Mouse (Mus musculus): Measurements from ENCODE around the gene 1810065E05Rik. TPM values are rescaled to one million over a fixed set of nuclear protein-coding genes. Genes with fewer than 3 reads are reported as not detected.

The 1810065E05Rik gene
- not detected in 2 replicates for polyA plus RNA-seq (2012; rRNA removed)

GRCm38 (mm10) chr11:58420815-58421214 lies at the start of gene 1810065E05Rik:
TSS of gene 1810065E05Rik (plus strand) at chr11:58421111.

GRCm38 (mm10) chr11:58378763-58379278 lies 42.1 kb upstream of the 1810065E05Rik start, which contains the start of gene Lypd8:
TSS of gene Lypd8 (plus strand) at chr11:58379043.

GRCm38 (mm10) chr11:58432259-58432658 lies 11.3 kb downstream of the 1810065E05Rik start, which contains the start of gene Gm12253:
TSS of gene Gm12253 (plus strand) at chr11:58432559.

DNA sequence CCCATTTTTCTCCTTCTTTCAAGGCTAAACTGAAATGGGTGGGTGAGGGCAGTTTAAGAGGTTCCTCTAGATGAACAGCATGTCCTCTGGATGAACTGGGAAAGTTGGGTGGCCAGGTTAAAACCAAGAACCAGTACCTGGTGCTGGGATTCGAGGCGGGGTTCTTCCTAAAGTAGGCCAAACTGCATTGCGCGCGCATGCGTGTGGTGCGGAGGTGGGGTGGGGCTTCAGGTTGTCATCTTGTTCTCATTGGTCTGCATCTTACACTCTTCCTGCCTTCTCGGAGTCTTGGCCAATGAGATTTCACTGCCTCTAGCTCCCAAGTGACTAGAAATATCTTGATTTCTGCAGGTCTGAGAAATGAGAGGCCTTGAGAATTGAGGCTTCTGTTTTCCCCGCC lies 31.8 kb downstream of the 1810065E05Rik start, which contains the start of gene Lypd9:
Lypd9 (minus strand) TSS at position 165 of the 400 bp plus-strand sequence.

DNA sequence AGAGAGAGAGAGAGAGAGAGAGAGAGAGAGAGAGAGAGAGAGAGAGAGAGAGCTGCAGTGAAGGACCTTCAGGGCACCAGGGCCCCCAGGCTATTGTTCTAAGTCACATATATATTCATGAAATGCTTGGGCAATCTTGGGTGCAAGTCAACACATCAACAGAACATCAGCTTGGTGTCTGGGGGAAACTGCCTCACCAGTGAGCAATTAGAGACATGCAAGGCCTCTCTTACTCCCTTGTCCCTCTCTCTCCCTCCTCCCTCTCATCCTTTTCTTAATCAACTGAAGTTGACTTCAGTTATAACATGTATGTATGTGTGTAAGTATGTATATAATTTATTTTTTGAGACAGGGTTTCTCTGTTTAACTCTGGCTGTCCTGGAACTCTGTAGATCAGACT lies 41.3 kb downstream of the 1810065E05Rik start, which contains the start of gene Olfr30:
Olfr30 (minus strand) TSS at position 101 of the 400 bp plus-strand sequence.

Other genes starting within 250 kb of the 1810065E05Rik start
- 64.9 and 66.3 TPM in 2 replicates for gene Mrpl22, start 249.4 kb upstream of the 1810065E05Rik start, polyA plus RNA-seq (2012; rRNA removed)
- 43.5 and 49.2 TPM in 2 replicates for gene Igtp, start 221.6 kb upstream of the 1810065E05Rik start, polyA plus RNA-seq (2012; rRNA removed)
- gene Irgm2, start 221.5 kb upstream of the 1810065E05Rik start, polyA plus RNA-seq (2012; rRNA removed), result 19.0 and 22.2 TPM in 2 replicates
- 4.8 and 5.6 TPM in 2 replicates for gene 4930438A08Rik, start 146.3 kb upstream of the 1810065E05Rik start, polyA plus RNA-seq (2012; rRNA removed)
- gene Zfp692, start 114.0 kb upstream of the 1810065E05Rik start, polyA plus RNA-seq (2012; rRNA removed), result 11.8 and 14.3 TPM in 2 replicates
- gene Zfp672, start 90.8 kb upstream of the 1810065E05Rik start, polyA plus RNA-seq (2012; rRNA removed), result 16.4 and 17.9 TPM in 2 replicates
- 7.4 and 8.4 TPM in 2 replicates for gene Sh3bp5l, start 90.4 kb upstream of the 1810065E05Rik start, polyA plus RNA-seq (2012; rRNA removed)
- 0.41 and 0.99 TPM in 2 replicates for gene Lypd8, start 42.1 kb upstream of the 1810065E05Rik start, polyA plus RNA-seq (2012; rRNA removed)
- gene Gm12253, start 11.4 kb downstream of the 1810065E05Rik start, polyA plus RNA-seq (2012; rRNA removed), result not detected in 2 replicates
- gene Lypd9, start 31.8 kb downstream of the 1810065E05Rik start, polyA plus RNA-seq (2012; rRNA removed), result not detected in 2 replicates
- not detected in 2 replicates for gene Olfr30, start 41.2 kb downstream of the 1810065E05Rik start, polyA plus RNA-seq (2012; rRNA removed)
- not detected in 2 replicates for gene Olfr332, start 71.4 kb downstream of the 1810065E05Rik start, polyA plus RNA-seq (2012; rRNA removed)
- not detected in 2 replicates for gene Olfr331, start 81.5 kb downstream of the 1810065E05Rik start, polyA plus RNA-seq (2012; rRNA removed)
- not detected in 2 replicates for gene Olfr330, start 113.7 kb downstream of the 1810065E05Rik start, polyA plus RNA-seq (2012; rRNA removed)
- gene Olfr329-ps, start 125.3 kb downstream of the 1810065E05Rik start, polyA plus RNA-seq (2012; rRNA removed), result not detected in 2 replicates
- gene Olfr328, start 134.5 kb downstream of the 1810065E05Rik start, polyA plus RNA-seq (2012; rRNA removed), result not detected in 2 replicates
- gene Olfr224, start 149.4 kb downstream of the 1810065E05Rik start, polyA plus RNA-seq (2012; rRNA removed), result not detected in 2 replicates
- not detected in 2 replicates for gene Olfr325, start 156.6 kb downstream of the 1810065E05Rik start, polyA plus RNA-seq (2012; rRNA removed)
- gene Olfr324, start 174.0 kb downstream of the 1810065E05Rik start, polyA plus RNA-seq (2012; rRNA removed), result not detected in 2 replicates
- gene 2210407C18Rik, start 195.0 kb downstream of the 1810065E05Rik start, polyA plus RNA-seq (2012; rRNA removed), result 0.07 TPM in 1 of 2 replicates, not detected in the other
- not detected in 2 replicates for gene Olfr323, start 209.4 kb downstream of the 1810065E05Rik start, polyA plus RNA-seq (2012; rRNA removed)
- 4.9 and 5.5 TPM in 2 replicates for gene Trim58, start 219.4 kb downstream of the 1810065E05Rik start, polyA plus RNA-seq (2012; rRNA removed)
- gene Olfr322, start 237.7 kb downstream of the 1810065E05Rik start, polyA plus RNA-seq (2012; rRNA removed), result 0.02 and 0.05 TPM in 2 replicates

Data from liver, embryonic 18 days (tissue).